Mouse (Mus musculus) spleen, adult 2 months (tissue): ENCODE measurements at regions not wholly inside any gene's neighbourhood (a gene's known extent, or its start where the extent isn't known, plus 50 kb on each side); places are given as distances from the start of the nearest gene placed in this dataset.

Experiments used
- DNase-seq, 2 experiments: peaks; one replicate each; pipeline versions ENCODE4 v3.0.0 to v3.0.0-alpha.2; 2012 to 2021; ENCODE audit warnings: low spot score in 2 of 2, low read depth in 1 of 2
- H3K27ac ChIP-seq: fragments of 200-500 bp; 2 replicates; pipeline ENCODE4 v1.5.1; 2012; ENCODE audit warnings: low read length, inconsistent platforms; ENCODE audit not compliant: insufficient read depth
- H3K27me3 ChIP-seq: fragments of 200-500 bp; 2 replicates; pipeline ENCODE4 v1.6.1; 2012; ENCODE audit warnings: mild to moderate bottlenecking, moderate library complexity, low read length, inconsistent platforms; ENCODE audit not compliant: control insufficient read depth, insufficient read depth
- H3K36me3 ChIP-seq: fragments of 200-500 bp; 2 replicates; pipeline ENCODE4 v1.6.1; 2012; ENCODE audit warnings: mild to moderate bottlenecking, low read length, inconsistent platforms; ENCODE audit not compliant: control insufficient read depth, insufficient read depth
- H3K4me1 ChIP-seq: fragments of 200-500 bp; 2 replicates; pipeline ENCODE4 v1.6.1; 2011; ENCODE audit warnings: inconsistent platforms; ENCODE audit not compliant: control insufficient read depth, insufficient read depth, insufficient read length
- H3K4me3 ChIP-seq: fragments of 200-500 bp; 2 replicates; pipeline ENCODE4 v1.5.1; 2011; ENCODE audit warnings: mild to moderate bottlenecking, inconsistent platforms; ENCODE audit not compliant: insufficient read depth, insufficient read length; ENCODE audit errors: extremely low read depth
- CTCF ChIP-seq: fragments of 200-500 bp; IDR thresholded peaks from 2 replicates; pipeline ENCODE4 v1.5.1; 2011; ENCODE audit warnings: mild to moderate bottlenecking, inconsistent platforms; ENCODE audit not compliant: insufficient read depth, insufficient read length, insufficient replicate concordance; ENCODE audit errors: extremely low read depth
- POLR2A ChIP-seq: fragments of 200-500 bp; IDR thresholded peaks from 2 replicates; pipeline ENCODE4 v1.6.1; 2011; ENCODE audit warnings: low read depth, low read length, inconsistent platforms
- WGBS: fragments of 180-500 bp; shearing (Covaris S2); methylation state at CpG from one replicate; pipeline ENCODE4 v1.1.7; 2018; 5-methylcytosine and 5-hydroxymethylcytosine counted together

DNA sequence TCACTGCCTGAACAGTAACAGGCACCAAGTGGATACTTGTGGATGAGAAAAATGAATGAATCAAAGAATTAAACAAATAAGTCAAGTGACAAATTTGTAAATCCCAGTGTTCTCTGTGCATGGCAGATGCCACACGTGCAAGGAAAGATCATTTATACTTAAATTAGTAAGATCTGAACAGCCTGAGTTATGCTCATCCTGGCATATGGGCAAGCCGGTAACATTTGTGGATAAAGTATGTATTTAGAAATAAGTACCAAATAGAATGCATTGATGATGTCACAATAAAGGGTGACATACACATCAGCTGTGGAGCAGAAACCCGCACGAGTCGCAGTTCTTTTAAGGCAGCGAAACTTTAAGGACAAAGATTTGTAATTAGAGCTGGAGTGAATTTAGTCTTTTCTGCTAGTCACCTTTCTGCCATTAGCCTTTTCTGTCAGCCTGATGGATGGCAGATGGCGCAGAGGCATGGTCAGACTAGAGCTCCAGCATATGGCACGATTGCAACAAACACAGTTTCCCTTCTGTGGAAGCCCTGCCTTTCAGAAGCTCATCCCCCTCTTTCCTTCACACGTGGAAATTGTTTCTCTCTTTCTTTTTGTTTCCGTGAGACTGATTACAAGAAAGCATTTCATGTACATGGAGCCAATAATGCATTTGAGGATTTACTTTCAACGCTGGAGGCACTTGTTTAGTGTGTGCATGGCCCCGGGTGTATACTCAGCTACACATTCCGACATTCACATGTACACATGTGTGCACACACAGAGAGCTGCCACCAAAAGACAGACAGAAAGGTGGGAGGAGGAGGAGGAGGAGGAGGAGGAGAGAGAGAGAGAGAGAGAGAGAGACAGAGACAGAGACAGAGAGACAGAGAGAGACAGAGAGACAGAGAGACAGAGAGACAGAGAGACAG, 154.3 kb upstream of the D16Ertd472e start:
- no peak overlapping the region for H3K4me3 ChIP-seq
- no peak for DNase-seq
- H3K36me3 ChIP-seq = no peaks in the 10 kb centered on the region
- WGBS = 82% methylated on average over 13 of the region's 13 CpGs
- no peaks in the 10 kb centered on the region for H3K27me3 ChIP-seq
- TF ChIP-seq CTCF = no peak
- TF ChIP-seq POLR2A = no peak
- no peaks in the 10 kb centered on the region for H3K4me1 ChIP-seq
- H3K27ac ChIP-seq = no peak overlapping the region

DNA sequence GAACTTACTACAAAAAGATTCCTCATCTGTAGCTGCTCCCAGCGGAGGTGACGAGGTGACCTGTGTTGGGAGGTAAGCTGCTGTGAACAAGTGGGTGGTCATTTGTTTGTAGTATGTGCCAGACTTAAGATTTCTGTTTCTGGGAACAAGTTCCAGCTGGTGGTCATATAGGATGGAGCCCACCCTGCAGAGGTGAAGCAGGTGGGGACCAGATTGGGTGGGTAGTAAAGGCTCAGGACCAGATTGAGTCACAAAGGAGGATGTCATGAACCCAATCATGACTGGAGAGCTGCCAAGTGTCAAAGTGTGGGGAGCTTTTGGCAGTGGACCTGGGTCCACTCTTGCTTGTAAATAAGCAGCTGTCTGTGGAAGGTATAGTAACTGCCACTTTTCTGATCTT, 149.0 kb upstream of the D16Ertd472e start:
- no peak for DNase-seq
- Histone ChIP-seq H3K4me3 (no peak overlapping the region), H3K36me3 (no peaks in the 10 kb centered on the region)

DNA sequence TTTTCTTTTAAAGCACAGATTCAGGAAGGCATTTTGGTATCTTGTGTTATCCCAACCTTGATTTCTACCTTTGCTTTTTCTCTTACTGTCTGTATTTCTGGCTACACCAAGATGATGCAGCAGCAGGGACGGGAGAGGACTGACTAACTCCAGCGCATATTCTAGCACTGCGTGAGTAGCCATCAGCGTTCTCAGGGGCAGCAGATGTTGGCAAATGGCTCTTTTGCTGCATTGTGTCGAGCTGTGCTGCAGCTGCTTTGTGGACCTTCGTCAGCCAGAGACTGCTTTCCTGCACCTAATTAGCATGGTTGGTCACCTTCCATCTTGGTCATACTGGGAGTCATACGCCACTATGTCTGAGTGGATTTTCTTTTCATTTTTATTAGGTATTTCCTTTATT, 133.4 kb upstream of the D16Ertd472e start:
- no peaks in the 10 kb centered on the region for H3K4me1 ChIP-seq
- H3K4me3 ChIP-seq = no peak overlapping the region
- TF ChIP-seq POLR2A (no peak), CTCF (no peak)
- no peak for DNase-seq
- H3K27ac ChIP-seq = no peak overlapping the region
- H3K27me3 ChIP-seq = no peaks in the 10 kb centered on the region
- 85% methylated on average over 7 of the region's 7 CpGs for WGBS
- H3K36me3 ChIP-seq = no peaks in the 10 kb centered on the region

More for the DNA sequence above, 149.0 kb upstream of the D16Ertd472e start:
- 72% methylated on average over 2 of the region's 2 CpGs for WGBS
- Histone ChIP-seq H3K27ac (no peak overlapping the region), H3K4me1 (no peaks in the 10 kb centered on the region), H3K27me3 (no peaks in the 10 kb centered on the region)
- no peak for TF ChIP-seq POLR2A
- no peak for TF ChIP-seq CTCF

DNA sequence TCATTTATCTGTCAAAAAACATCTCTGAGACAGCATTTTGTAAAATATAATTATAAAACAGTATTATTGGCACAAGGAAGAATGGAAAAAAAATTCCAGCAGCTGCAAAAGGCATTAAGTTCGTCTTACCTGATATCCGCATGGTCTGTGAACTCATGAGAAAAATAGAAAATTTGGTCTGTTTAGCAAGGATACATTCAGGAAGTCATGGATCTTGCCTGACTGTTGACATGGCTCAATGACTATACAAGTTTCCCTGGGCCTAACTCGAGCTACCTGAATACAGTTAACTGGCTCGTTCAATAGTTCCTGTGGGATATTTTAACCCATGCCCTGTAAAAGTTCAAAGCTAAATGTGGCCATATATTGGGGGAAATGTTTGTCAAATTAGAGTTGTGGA, 131.1 kb upstream of the D16Ertd472e start:
- TF ChIP-seq POLR2A (no peak), CTCF (no peak)
- Histone ChIP-seq H3K4me1 (no peaks in the 10 kb centered on the region), H3K27ac (no peak overlapping the region), H3K36me3 (no peaks in the 10 kb centered on the region), H3K27me3 (no peaks in the 10 kb centered on the region), H3K4me3 (no peak overlapping the region)
- 81% methylated on average over 4 of the region's 4 CpGs for WGBS
- no peak for DNase-seq

DNA sequence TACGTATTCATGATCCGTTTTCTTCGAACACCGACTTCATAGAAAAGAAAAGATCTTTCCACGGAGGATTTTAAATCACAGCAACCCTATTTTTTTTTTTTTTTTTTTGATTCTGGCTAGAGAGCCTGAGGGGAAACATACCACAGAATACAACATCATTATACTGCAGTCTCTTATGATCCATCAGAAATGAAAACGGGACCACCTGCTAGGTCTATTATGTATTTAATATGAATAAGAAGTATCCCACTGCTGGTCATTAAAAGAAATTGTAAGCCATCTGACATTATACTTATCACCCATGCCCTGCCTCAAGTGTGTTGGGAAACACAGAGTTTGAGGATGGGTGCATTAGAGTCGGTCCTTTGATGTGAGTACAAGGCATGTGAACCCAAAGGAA, 130.7 kb upstream of the D16Ertd472e start:
- Histone ChIP-seq H3K4me3 (no peak overlapping the region), H3K36me3 (no peaks in the 10 kb centered on the region), H3K27ac (no peak overlapping the region), H3K4me1 (no peaks in the 10 kb centered on the region), H3K27me3 (no peaks in the 10 kb centered on the region)
- 89% methylated on average over 7 of the region's 7 CpGs for WGBS
- DNase-seq = no peak
- TF ChIP-seq CTCF = no peak
- TF ChIP-seq POLR2A = no peak

DNA sequence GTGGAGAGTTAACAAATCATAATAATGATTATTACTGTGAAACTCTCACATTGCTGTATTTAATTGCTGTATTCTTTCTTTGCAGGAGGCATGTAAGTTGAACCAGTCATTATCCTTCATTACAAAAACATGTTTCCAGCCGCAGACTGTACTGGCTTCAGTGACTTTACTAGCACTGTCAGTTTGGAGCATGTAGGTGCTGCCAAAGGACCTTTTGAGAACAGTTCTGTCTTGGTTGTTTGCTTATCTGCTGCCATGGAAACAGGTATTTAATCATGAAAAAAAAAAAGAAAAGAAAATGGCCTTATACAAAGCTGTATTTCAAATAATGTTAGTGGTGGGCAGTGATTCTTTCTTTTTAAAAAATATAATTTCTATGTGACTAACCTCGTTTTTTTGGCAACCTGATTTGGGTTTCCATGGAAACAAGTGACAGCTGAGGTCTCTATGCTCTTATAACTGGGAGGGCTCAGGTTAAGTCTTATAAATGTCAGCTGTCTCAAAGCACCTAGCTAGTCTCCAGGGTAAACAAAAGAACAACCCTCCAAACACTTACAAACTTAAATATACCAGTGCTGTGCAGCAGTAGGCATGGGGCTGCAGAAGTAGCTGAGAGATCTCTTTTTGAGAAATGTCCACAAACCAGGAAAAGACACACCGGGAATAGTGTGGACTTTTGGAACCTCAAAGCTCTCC, 121.2 kb upstream of the D16Ertd472e start:
- Histone ChIP-seq H3K4me1 (no peaks in the 10 kb centered on the region), H3K36me3 (no peaks in the 10 kb centered on the region), H3K27ac (no peak overlapping the region), H3K4me3 (no peak overlapping the region), H3K27me3 (no peaks in the 10 kb centered on the region)
- DNase-seq = no peak
- 64% methylated on average over 3 of the region's 3 CpGs for WGBS
- TF ChIP-seq POLR2A = no peak
- no peak for TF ChIP-seq CTCF

DNA sequence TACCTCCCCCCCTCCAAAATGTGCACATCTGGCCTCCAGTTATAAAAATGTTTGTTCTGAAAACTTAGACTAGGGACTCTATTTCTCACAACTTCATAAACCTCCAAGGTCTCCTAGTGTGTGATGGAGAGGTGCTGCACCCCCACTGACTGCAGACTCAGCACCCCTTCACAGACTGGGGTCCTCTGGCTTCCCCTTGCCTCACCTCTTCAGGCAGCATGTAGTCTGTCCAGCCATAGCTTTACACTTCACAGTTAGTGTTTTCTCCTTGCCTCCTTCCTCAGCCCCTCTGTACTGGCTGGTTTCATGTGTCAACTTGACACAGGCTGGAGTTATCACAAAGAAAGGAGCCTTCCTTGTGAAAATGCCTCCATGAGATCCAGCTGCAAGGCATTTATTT, 111.7 kb upstream of the D16Ertd472e start:
- Histone ChIP-seq H3K27ac (no peak overlapping the region), H3K27me3 (no peaks in the 10 kb centered on the region), H3K36me3 (no peaks in the 10 kb centered on the region), H3K4me1 (no peaks in the 10 kb centered on the region), H3K4me3 (no peak overlapping the region)
- no peak for TF ChIP-seq POLR2A
- TF ChIP-seq CTCF = no peak
- no peak for DNase-seq
